Mouse (Mus musculus): ENCODE measurements around the gene Rps11. TPM values are rescaled to one million over a fixed set of nuclear protein-coding genes. Genes with fewer than 3 reads are reported as not detected.
"Not testable (repeated sequence)": the region's sequence is repeated elsewhere in the genome, so short reads cannot be mapped to it uniquely, and the experiment has no call there.

Gene Rps11
- polyA plus RNA-seq, 1 experiment from 2014 or later, result 1,491 TPM

DNA sequence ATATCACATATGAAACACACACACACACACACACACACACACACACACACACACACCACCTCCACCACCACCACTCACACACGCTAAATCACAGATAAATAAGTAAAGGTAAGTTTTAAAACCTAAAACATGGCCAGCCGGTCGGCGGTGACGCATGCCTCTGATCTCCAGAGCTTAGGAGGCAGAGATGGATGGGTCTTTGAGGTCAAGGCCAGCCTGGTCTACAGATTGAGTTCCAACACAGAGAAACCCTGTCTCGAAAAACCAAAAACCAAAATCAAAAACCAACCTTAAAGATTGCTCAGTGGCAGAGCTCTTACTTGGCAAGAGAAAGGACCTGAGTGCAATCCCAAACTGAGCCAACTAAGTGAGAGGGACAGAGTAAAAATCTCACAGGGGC, 24.2 kb downstream of the Rps11 start:
- Histone ChIP-seq H3K9me3 (replicated peaks) (no peaks in the 10 kb centered on the region), H3K4me2 (no peak overlapping the region), H3K36me3 (no peaks in the 10 kb centered on the region; the same call in 1 of the 2 replicates), H3K4me1 (peaks cover 36% of the 10 kb centered on the region), H3K27ac (no peak overlapping the region), H3K4me3 (no peak overlapping the region), H3K9ac (no peak overlapping the region), H3K27me3 (replicated peaks) (0 out of 2 replicates have a peak, but pooled peaks cover 3% of the 10 kb centered on the region)
- 85% methylated on average over 6 of the region's 6 CpGs for WGBS (ENCODE audit: insufficient replicate concordance)
- ATAC-seq, result no peak

- 76% methylated on average over 8 of the region's 8 CpGs for WGBS (ENCODE audit: insufficient replicate concordance)
These were observed 25.5 kb downstream of the Rps11 start for GRCm38 (mm10) chr7:45098541-45099240.

GRCm38 (mm10) chr7:45097479-45097878, 26.8 kb downstream of the Rps11 start:
- no peak overlapping the region for H3K4me3 ChIP-seq
- H3K4me2 ChIP-seq, result no peak overlapping the region
- 26% methylated on average over 6 of the region's 6 CpGs for WGBS (ENCODE audit: insufficient replicate concordance)
- ATAC-seq, result peak; percentile 31; the same call in 1 of the 2 replicates
- peaks cover 45% of the 10 kb centered on the region for H3K4me1 ChIP-seq
- peak overlapping the region; percentile 15; the same call in 1 of the 2 replicates for H3K27ac ChIP-seq
- H3K9me3 ChIP-seq (replicated peaks), result no peaks in the 10 kb centered on the region
- no peaks in the 10 kb centered on the region; the same call in 1 of the 2 replicates for H3K36me3 ChIP-seq
- H3K27me3 ChIP-seq (replicated peaks), result 0 out of 2 replicates have a peak, but pooled peaks cover 3% of the 10 kb centered on the region
- no peak overlapping the region for H3K9ac ChIP-seq

More at GRCm38 (mm10) chr7:45098541-45099240, 25.5 kb downstream of the Rps11 start:
- Histone ChIP-seq H3K27ac (no peak overlapping the region), H3K27me3 (replicated peaks) (0 out of 2 replicates have a peak, but pooled peaks cover 3% of the 10 kb centered on the region), H3K4me2 (no peak overlapping the region), H3K4me3 (no peak overlapping the region), H3K9me3 (replicated peaks) (no peaks in the 10 kb centered on the region), H3K9ac (no peak overlapping the region), H3K36me3 (no peaks in the 10 kb centered on the region; the same call in 1 of the 2 replicates), H3K4me1 (peaks cover 41% of the 10 kb centered on the region)
- no peak for ATAC-seq

DNA sequence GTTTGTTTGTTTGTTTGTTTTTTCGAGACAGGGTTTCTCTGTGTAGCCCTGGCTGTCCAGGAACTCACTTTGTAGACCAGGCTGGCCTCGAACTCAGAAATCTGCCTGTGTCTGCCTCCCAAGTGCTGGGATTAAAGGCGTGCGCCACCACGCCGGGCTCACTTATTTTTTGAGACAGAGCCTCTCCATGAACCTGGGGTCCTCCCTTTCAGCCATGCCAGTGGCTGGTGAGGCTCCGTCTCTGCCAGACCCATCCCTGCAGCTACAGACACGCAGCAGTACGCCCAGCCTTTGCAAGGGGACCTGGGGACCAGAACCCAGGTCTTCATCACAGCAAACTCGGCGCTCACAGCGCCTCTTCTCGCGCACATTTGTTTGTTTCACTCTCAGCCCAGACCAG, 28.3 kb downstream of the Rps11 start:
- not testable (repeated sequence) for ATAC-seq
- 83% methylated on average over 14 of the region's 14 CpGs for WGBS (ENCODE audit: insufficient replicate concordance)

DNA sequence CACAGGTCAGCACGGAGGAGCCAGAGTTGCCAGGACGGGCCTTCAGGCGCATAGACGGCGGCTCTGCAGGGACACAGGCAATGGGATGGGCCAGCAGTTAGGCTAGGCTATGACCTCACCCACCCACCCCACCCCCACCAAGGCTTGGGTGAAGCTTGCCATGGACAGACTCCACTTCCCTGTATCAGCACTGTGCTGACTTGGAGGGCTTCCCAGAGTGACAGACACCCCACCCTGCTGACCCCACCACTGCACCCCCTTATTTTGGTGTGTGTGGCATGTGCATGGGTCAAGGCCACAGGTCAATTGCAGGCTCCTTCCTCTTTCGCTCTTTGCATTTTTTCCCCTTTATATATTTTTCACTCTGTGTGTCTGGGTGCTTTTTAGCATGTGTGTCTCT, 28.9 kb downstream of the Rps11 start:
- WGBS (ENCODE audit: insufficient replicate concordance), result 56% methylated on average over 6 of the region's 6 CpGs
- no peaks in the 10 kb centered on the region; the same call in 1 of the 2 replicates for H3K36me3 ChIP-seq
- no peak overlapping the region for H3K4me3 ChIP-seq
- H3K27ac ChIP-seq, result no peak overlapping the region
- H3K27me3 ChIP-seq (replicated peaks), result 0 out of 2 replicates have a peak, but pooled peaks cover 3% of the 10 kb centered on the region
- H3K9me3 ChIP-seq (replicated peaks), result no peaks in the 10 kb centered on the region
- no peak for ATAC-seq
- H3K4me1 ChIP-seq, result peaks cover 56% of the 10 kb centered on the region
- H3K9ac ChIP-seq, result no peak overlapping the region
- H3K4me2 ChIP-seq, result no peak overlapping the region

More for the DNA sequence above, 28.3 kb downstream of the Rps11 start:
- H3K4me1 ChIP-seq, result peaks cover 50% of the 10 kb centered on the region
- H3K27me3 ChIP-seq (replicated peaks); H3K36me3 ChIP-seq; H3K9ac ChIP-seq; H3K27ac ChIP-seq; H3K4me3 ChIP-seq; H3K9me3 ChIP-seq (replicated peaks); H3K4me2 ChIP-seq: not testable (repeated sequence)

DNA sequence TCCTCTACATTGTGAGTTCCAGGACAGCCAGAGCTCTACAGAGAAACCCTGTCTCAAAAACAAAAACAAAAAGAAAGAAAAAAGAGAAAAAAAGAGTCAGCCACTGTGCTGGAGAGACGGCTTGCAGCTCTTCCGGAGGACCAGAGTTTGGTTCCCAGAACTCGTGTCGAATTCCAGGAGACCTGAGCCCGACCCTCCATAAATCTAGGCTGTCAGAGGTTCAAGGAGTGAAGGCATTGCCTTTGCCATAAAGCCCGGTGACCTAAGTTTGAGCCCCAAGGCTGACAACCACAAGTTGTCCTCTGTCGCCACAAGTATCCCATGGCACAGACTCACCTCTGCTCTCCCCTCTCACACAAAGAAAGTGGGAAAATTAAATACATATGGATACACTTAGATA, 30.1 kb downstream of the Rps11 start:
- no peak for ATAC-seq
- H3K4me1 ChIP-seq, result peaks cover 63% of the 10 kb centered on the region
- no peaks in the 10 kb centered on the region; the same call in 1 of the 2 replicates for H3K36me3 ChIP-seq
- H3K27ac ChIP-seq, result peak overlapping the region; percentile 7; the same call in 1 of the 2 replicates
- no peak overlapping the region for H3K9ac ChIP-seq
- 55% methylated on average over 7 of the region's 7 CpGs for WGBS (ENCODE audit: insufficient replicate concordance)
- no peaks in the 10 kb centered on the region for H3K9me3 ChIP-seq (replicated peaks)
- 0 out of 2 replicates have a peak, but pooled peaks cover 3% of the 10 kb centered on the region for H3K27me3 ChIP-seq (replicated peaks)
- no peak overlapping the region for H3K4me3 ChIP-seq
- H3K4me2 ChIP-seq, result no peak overlapping the region; the same call in 1 of the 2 replicates

- Histone ChIP-seq H3K9ac (no peak overlapping the region), H3K4me3 (no peak overlapping the region), H3K4me1 (peaks cover 66% of the 10 kb centered on the region), H3K36me3 (peaks cover 3% of the 10 kb centered on the region; the same call in 1 of the 2 replicates), H3K27me3 (replicated peaks) (0 out of 2 replicates have a peak, but pooled peaks cover 1% of the 10 kb centered on the region), H3K9me3 (replicated peaks) (no peaks in the 10 kb centered on the region), H3K27ac (peak overlapping the region; percentile 43; the same call in 1 of the 2 replicates), H3K4me2 (peak overlapping the region; percentile 82)
- WGBS (ENCODE audit: insufficient replicate concordance), result 20% methylated on average over 18 of the region's 18 CpGs
- ATAC-seq, result no peak
These were observed 30.7 kb downstream of the Rps11 start for GRCm38 (mm10) chr7:45093516-45093905.

DNA sequence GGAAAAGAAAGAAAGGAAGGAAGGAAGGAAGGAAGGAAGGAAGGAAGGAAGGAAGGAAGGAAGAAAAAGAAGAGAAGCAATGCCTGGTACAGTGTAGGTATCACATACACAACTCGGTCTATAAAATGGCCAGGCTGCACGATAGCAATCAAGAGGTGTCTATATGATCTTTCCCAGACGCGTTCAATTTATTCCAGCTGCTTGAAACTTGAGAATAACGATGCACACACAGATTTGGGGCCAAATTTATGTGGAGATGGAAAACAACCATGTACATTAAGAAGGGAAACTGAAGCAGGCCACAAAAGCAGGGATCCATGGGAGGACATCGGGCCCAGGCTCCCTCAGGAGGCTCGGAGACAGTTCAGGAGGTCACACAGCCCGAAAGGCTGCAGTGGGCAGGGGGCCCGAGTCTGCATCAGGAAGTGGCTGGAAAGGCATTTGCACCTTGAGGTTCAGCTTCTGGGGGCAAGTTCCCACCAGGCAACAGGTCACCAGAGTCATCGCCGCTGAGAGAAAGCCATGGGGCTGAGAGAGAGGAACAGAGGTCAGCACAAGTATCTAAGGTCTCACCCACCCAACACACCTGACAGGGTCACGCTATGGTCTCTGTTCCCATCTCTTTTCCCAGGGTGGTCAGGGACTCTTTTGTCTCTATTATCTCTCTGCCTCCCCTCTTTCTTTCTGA, 31.3 kb downstream of the Rps11 start:
- H3K4me1 ChIP-seq, result peaks cover 68% of the 10 kb centered on the region
- 0 out of 2 replicates have a peak overlapping the region, but pooled peaks have one; percentile 28 for H3K9ac ChIP-seq
- H3K9me3 ChIP-seq (replicated peaks), result no peaks in the 10 kb centered on the region
- WGBS (ENCODE audit: insufficient replicate concordance), result 42% methylated on average over 12 of the region's 12 CpGs
- H3K4me2 ChIP-seq, result peak overlapping the region; percentile 82
- no peak overlapping the region for H3K4me3 ChIP-seq
- peak overlapping the region; percentile 43; the same call in 1 of the 2 replicates for H3K27ac ChIP-seq
- no peak for ATAC-seq
- no peaks in the 10 kb centered on the region for H3K27me3 ChIP-seq (replicated peaks)
- peaks cover 8% of the 10 kb centered on the region for H3K36me3 ChIP-seq

DNA sequence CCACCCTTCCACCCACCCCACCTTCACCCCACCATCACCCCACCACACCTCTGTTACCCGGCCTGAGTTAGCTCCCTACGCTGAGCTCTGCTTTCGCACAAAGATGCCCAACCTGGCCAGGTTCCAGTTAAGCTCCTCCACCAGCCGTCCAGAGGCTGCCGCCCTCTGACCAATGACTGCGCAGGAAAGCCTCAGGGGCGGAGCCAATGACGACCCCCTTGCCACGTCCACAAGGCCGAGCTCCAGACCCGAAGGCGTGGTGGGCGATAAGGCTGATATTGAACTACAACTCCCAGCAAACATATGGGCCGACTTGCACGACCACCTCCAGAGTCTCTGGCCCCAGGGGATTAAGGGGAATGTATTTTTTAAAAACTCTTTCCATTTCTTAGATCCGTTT, 32.2 kb downstream of the Rps11 start, which contains the start of gene Rcn3:
Gene Rcn3, minus strand, starts transcription at position 174 of the 400 bp plus-strand sequence.
- Histone ChIP-seq H3K4me1 (peaks cover 62% of the 10 kb centered on the region), H3K4me2 (peak within 1 kb of the TSS; percentile 82), H3K36me3 (peaks cover 12% of the 10 kb centered on the region), H3K9ac (peak within 1 kb of the TSS; percentile 61), H3K9me3 (replicated peaks) (no peaks in the 10 kb centered on the region), H3K4me3 (peak within 1 kb of the TSS; percentile 54), H3K27ac (peak within 1 kb of the TSS; percentile 59), H3K27me3 (replicated peaks) (no peaks in the 10 kb centered on the region)
- peak; percentile 77 for ATAC-seq
- WGBS (ENCODE audit: insufficient replicate concordance), result under 1% methylated on average over 16 of the region's 16 CpGs

GRCm38 (mm10) chr7:45091001-45091990, 32.9 kb downstream of the Rps11 start:
- peaks cover 62% of the 10 kb centered on the region for H3K4me1 ChIP-seq

More at GRCm38 (mm10) chr7:45091001-45091990, 32.9 kb downstream of the Rps11 start:
- Histone ChIP-seq H3K4me3 (peak overlapping the region; percentile 54), H3K9me3 (replicated peaks) (no peaks in the 10 kb centered on the region), H3K9ac (peak overlapping the region; percentile 61), H3K27me3 (replicated peaks) (no peaks in the 10 kb centered on the region), H3K4me2 (peak overlapping the region; percentile 82), H3K27ac (peak overlapping the region; percentile 59), H3K36me3 (peaks cover 19% of the 10 kb centered on the region)
- peak; percentile 68 for ATAC-seq
- 13% methylated on average over 35 of the region's 35 CpGs for WGBS (ENCODE audit: insufficient replicate concordance)

All from liver, embryonic 12.5 days (tissue).